Mouse (Mus musculus) liver, embryonic 11.5 days (tissue): ENCODE results near the gene Mul1. TPM values are rescaled to one million over a fixed set of nuclear protein-coding genes. Genes with fewer than 3 reads are reported as not detected.

Source experiments
- ATAC-seq: fragments of 200-750 bp; cut with Nextera tagmentation; replicated peaks from 2 replicates; pipeline ENCODE4 v1.8.0; 2017; ENCODE audit warnings: moderate number of reproducible peaks, mild to moderate bottlenecking, moderate TSS enrichment, moderate library complexity; ENCODE audit not compliant: low FRiP score
- DNase-seq: peaks from one replicate; pipeline ENCODE4 v3.0.0-alpha.2; 2017; ENCODE audit warnings: low spot score
- H3K27ac ChIP-seq: fragments of 300-500 bp; sonication (generic); 2 replicates; pipeline ENCODE4 v1.5.1; 2014; ENCODE audit warnings: mild to moderate bottlenecking, low read depth, low read length, control low read depth
- H3K27me3 ChIP-seq: fragments of 300-500 bp; sonication (generic); replicated peaks from 2 replicates; pipeline ENCODE4 v1.6.1; 2014; ENCODE audit warnings: low read length, mixed read lengths; ENCODE audit not compliant: control insufficient read depth, insufficient read depth
- H3K36me3 ChIP-seq: fragments of 300-500 bp; sonication (generic); 2 replicates; pipeline ENCODE4 v1.6.1; 2014; ENCODE audit warnings: mild to moderate bottlenecking, low read length, moderate library complexity, mixed read lengths; ENCODE audit not compliant: control insufficient read depth, insufficient read depth
- H3K4me1 ChIP-seq: fragments of 300-500 bp; sonication (generic); replicated peaks from 2 replicates; pipeline ENCODE4 v1.6.1; 2014; ENCODE audit warnings: low read length, mixed read lengths; ENCODE audit not compliant: control insufficient read depth, insufficient read depth
- H3K4me2 ChIP-seq: fragments of 300-500 bp; sonication (generic); 2 replicates; pipeline ENCODE4 v1.6.1; 2014; ENCODE audit warnings: mild to moderate bottlenecking, control low read depth, moderate library complexity
- H3K4me3 ChIP-seq: fragments of 300-500 bp; sonication (generic); 2 replicates; pipeline ENCODE4 v1.5.1; 2014; ENCODE audit warnings: low read depth, low read length, control low read depth
- H3K9ac ChIP-seq: fragments of 300-500 bp; sonication (generic); 2 replicates; pipeline ENCODE4 v1.6.1; 2014; ENCODE audit warnings: low read depth, low read length, control low read depth
- H3K9me3 ChIP-seq: fragments of 300-500 bp; sonication (generic); 2 replicates; pipeline ENCODE4 v1.6.1; 2016; ENCODE audit warnings: low read length, inconsistent platforms, mixed read lengths; ENCODE audit not compliant: control insufficient read depth
- WGBS: fragments of 180-500 bp; shearing (Covaris S2); extraction: QIAGEN DNeasy Blood & Tissue Kit; methylation state at CpG from one replicate; pipeline ENCODE4 v1.1.7; 2014; 5-methylcytosine and 5-hydroxymethylcytosine counted together
- polyA plus RNA-seq: library from polyadenylated mRNA; unstranded; fragments of >200 nt; fragmentation: Nextera tagmentation; extraction: Ambion mirVana; gene quantifications from 2 replicates; pipeline ENCODE4 v1.2.1, GENCODE M21; 2014

Mul1 gene
- polyA plus RNA-seq, 1 experiment from 2014 or later: 15.1 TPM

GRCm38 (mm10) chr4:138479595-138479994 lies 45.1 kb downstream of the Mul1 start:
- Histone ChIP-seq H3K36me3 (no peaks in the 10 kb centered on the region), H3K4me1 (no peaks in the 10 kb centered on the region), H3K27me3 (no peaks in the 10 kb centered on the region; the same call in 1 of the 2 replicates), H3K9me3 (no peaks in the 10 kb centered on the region), H3K9ac (no peak overlapping the region), H3K27ac (no peak overlapping the region), H3K4me2 (no peak overlapping the region), H3K4me3 (no peak overlapping the region)
- WGBS: 69% methylated on average over 7 of the region's 7 CpGs
- ATAC-seq (no peak), DNase-seq (no peak)

- Histone ChIP-seq H3K27ac (no peak overlapping the region), H3K4me3 (no peak overlapping the region), H3K27me3 (no peaks in the 10 kb centered on the region; the same call in 1 of the 2 replicates), H3K36me3 (no peaks in the 10 kb centered on the region), H3K9me3 (no peaks in the 10 kb centered on the region), H3K9ac (no peak overlapping the region), H3K4me1 (no peaks in the 10 kb centered on the region), H3K4me2 (no peak overlapping the region)
- WGBS: 56% methylated on average over 9 of the region's 9 CpGs
- DNase-seq: no peak
- no peak for ATAC-seq
Measured at GRCm38 (mm10) chr4:138480962-138481361, 46.5 kb downstream of the Mul1 start.

GRCm38 (mm10) chr4:138482721-138483120 lies 48.2 kb downstream of the Mul1 start:
- 54% methylated on average over 8 of the region's 8 CpGs for WGBS
- ATAC-seq (no peak), DNase-seq (no peak)
- Histone ChIP-seq H3K4me2 (no peak overlapping the region), H3K27me3 (no peaks in the 10 kb centered on the region), H3K9ac (no peak overlapping the region), H3K9me3 (no peaks in the 10 kb centered on the region), H3K4me1 (no peaks in the 10 kb centered on the region), H3K4me3 (no peak overlapping the region), H3K27ac (no peak overlapping the region), H3K36me3 (no peaks in the 10 kb centered on the region)

GRCm38 (mm10) chr4:138488241-138488640 lies 53.8 kb downstream of the Mul1 start:
- Histone ChIP-seq H3K27ac (no peak overlapping the region), H3K4me3 (no peak overlapping the region), H3K36me3 (no peaks in the 10 kb centered on the region), H3K4me1 (no peaks in the 10 kb centered on the region), H3K4me2 (no peak overlapping the region), H3K9me3 (no peaks in the 10 kb centered on the region), H3K9ac (no peak overlapping the region), H3K27me3 (no peaks in the 10 kb centered on the region; the same call in 1 of the 2 replicates)
- ATAC-seq (no peak), DNase-seq (no peak)
- 45% methylated on average over 8 of the region's 8 CpGs for WGBS

DNA sequence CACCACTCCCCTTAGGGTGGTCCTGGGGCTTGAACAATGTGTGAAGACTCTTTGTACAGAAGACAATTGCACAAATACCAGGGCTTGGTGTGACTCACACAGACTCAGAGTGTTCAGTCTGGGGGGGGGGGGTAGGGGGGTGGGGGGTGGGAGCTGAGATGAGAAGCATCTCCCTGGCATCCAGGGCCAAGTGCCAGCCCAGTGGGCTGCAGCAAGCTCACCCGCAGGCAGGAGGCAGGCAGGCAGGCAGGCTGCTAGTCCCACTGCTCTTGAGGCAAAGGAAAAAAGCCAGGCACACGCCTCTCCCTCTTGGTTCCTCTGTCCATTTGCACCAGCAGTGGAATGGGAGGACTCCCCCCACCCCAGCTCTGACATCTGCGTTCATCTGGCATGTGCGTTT lies 56.6 kb downstream of the Mul1 start:
- Histone ChIP-seq H3K9ac (no peak overlapping the region), H3K36me3 (no peaks in the 10 kb centered on the region), H3K4me1 (no peaks in the 10 kb centered on the region), H3K4me2 (no peak overlapping the region), H3K4me3 (no peak overlapping the region), H3K9me3 (no peaks in the 10 kb centered on the region), H3K27ac (no peak overlapping the region), H3K27me3 (peaks cover 12% of the 10 kb centered on the region)
- ATAC-seq (no peak), DNase-seq (no peak)
- WGBS: 80% methylated on average over 4 of the region's 4 CpGs

Other genes with a start within 250 kb of the Mul1 start
- 78.3 and 80.4 TPM in 2 replicates for gene Hp1bp3, start 218.4 kb upstream of the Mul1 start, polyA plus RNA-seq
- gene Sh2d5, start 184.3 kb upstream of the Mul1 start, polyA plus RNA-seq: 0.81 and 0.99 TPM in 2 replicates
- 0.34 and 0.58 TPM in 2 replicates for gene Kif17, start 184.2 kb upstream of the Mul1 start, polyA plus RNA-seq
- gene Ddost, start 129.9 kb upstream of the Mul1 start, polyA plus RNA-seq: 276 and 295 TPM in 2 replicates
- 15.6 and 17.0 TPM in 2 replicates for gene Pink1, start 108.4 kb upstream of the Mul1 start, polyA plus RNA-seq
- 6.6 and 7.2 TPM in 2 replicates for gene Cda, start 66.7 kb upstream of the Mul1 start, polyA plus RNA-seq
- gene Fam43b, start 38.1 kb upstream of the Mul1 start, polyA plus RNA-seq: 0.12 and 0.21 TPM in 2 replicates
- 2.1 TPM in 2 replicates for gene Camk2n1, start 19.6 kb downstream of the Mul1 start, polyA plus RNA-seq
- not detected in 2 replicates for gene Vwa5b1, start 201.2 kb downstream of the Mul1 start, polyA plus RNA-seq